Mouse (Mus musculus) cerebellum, postnatal 4 days (tissue): ENCODE results near the gene Tbl1xr1.

Experiments
- DNase-seq, 2 experiments: peaks; one replicate each; pipeline ENCODE4 v3.0.0; 2022; ENCODE audit warnings: low spot score in 2 of 2, mixed read lengths in 1 of 2

Tbl1xr1 gene

GRCm38 (mm10) chr3:22142846-22143641 is 66.6 kb downstream of the Tbl1xr1 start:
- peak in 1 of 2 experiments; percentile 13 for DNase-seq

- no peak for DNase-seq
These were observed 67.8 kb downstream of the Tbl1xr1 start for GRCm38 (mm10) chr3:22144255-22144654.

- DNase-seq, result no peak
These were observed 71.0 kb downstream of the Tbl1xr1 start for GRCm38 (mm10) chr3:22147433-22147927.

GRCm38 (mm10) chr3:22148306-22148932 is 72.0 kb downstream of the Tbl1xr1 start:
- DNase-seq, result no peak

- no peak for DNase-seq
These were observed 74.5 kb downstream of the Tbl1xr1 start for GRCm38 (mm10) chr3:22150872-22151530.

GRCm38 (mm10) chr3:22152773-22153172 is 76.3 kb downstream of the Tbl1xr1 start:
- no peak for DNase-seq

GRCm38 (mm10) chr3:22154522-22154921 is 78.1 kb downstream of the Tbl1xr1 start:
- no peak for DNase-seq

- DNase-seq, result no peak
These were observed 79.9 kb downstream of the Tbl1xr1 start for GRCm38 (mm10) chr3:22156397-22156796.

- DNase-seq, result no peak
These were observed 86.5 kb downstream of the Tbl1xr1 start for GRCm38 (mm10) chr3:22162948-22163347.

- DNase-seq, result no peak
These were observed 91.4 kb downstream of the Tbl1xr1 start for GRCm38 (mm10) chr3:22167856-22168255.

GRCm38 (mm10) chr3:22168432-22168831 is 92.0 kb downstream of the Tbl1xr1 start:
- no peak for DNase-seq

GRCm38 (mm10) chr3:22171526-22171925 is 95.1 kb downstream of the Tbl1xr1 start:
- DNase-seq, result no peak

GRCm38 (mm10) chr3:22172410-22172809 is 96.0 kb downstream of the Tbl1xr1 start:
- no peak for DNase-seq

GRCm38 (mm10) chr3:22173171-22173570 is 96.7 kb downstream of the Tbl1xr1 start:
- DNase-seq, result no peak

GRCm38 (mm10) chr3:22174232-22174631 is 97.8 kb downstream of the Tbl1xr1 start:
- no peak for DNase-seq

- no peak for DNase-seq
These were observed 103.6 kb downstream of the Tbl1xr1 start for GRCm38 (mm10) chr3:22180076-22180475.

- no peak for DNase-seq
These were observed 104.6 kb downstream of the Tbl1xr1 start for GRCm38 (mm10) chr3:22181026-22181425.

- no peak for DNase-seq
These were observed 108.8 kb downstream of the Tbl1xr1 start for GRCm38 (mm10) chr3:22185265-22185664.

GRCm38 (mm10) chr3:22190498-22190897 is 114.0 kb downstream of the Tbl1xr1 start:
- no peak for DNase-seq

- DNase-seq, result no peak
These were observed 116.5 kb downstream of the Tbl1xr1 start for GRCm38 (mm10) chr3:22192931-22193330.

- DNase-seq, result no peak
These were observed 117.9 kb downstream of the Tbl1xr1 start for GRCm38 (mm10) chr3:22194185-22194856.

GRCm38 (mm10) chr3:22198802-22199201 is 122.3 kb downstream of the Tbl1xr1 start:
- no peak for DNase-seq
